Mouse (Mus musculus) midbrain, embryonic 15.5 days (tissue): ENCODE data around the gene Bcl10. TPM values are rescaled to one million over a fixed set of nuclear protein-coding genes. Genes with fewer than 3 reads are reported as not detected.
"Not testable (repeated sequence)": the region's sequence is repeated elsewhere in the genome, so short reads cannot be mapped to it uniquely, and the experiment has no call there.

Experiments used
- ATAC-seq: fragments of 200-750 bp; cut with Nextera tagmentation; replicated peaks from 2 replicates; pipeline ENCODE4 v1.8.0; 2017; ENCODE audit warnings: moderate TSS enrichment
- H3K27ac ChIP-seq: fragments of 300-500 bp; sonication (generic); 2 replicates; pipeline ENCODE4 v1.5.1; 2015; ENCODE audit warnings: mild to moderate bottlenecking, inconsistent platforms
- H3K27me3 ChIP-seq: fragments of 300-500 bp; sonication (generic); replicated peaks from 2 replicates; pipeline ENCODE4 v1.6.1; 2015; ENCODE audit warnings: inconsistent platforms
- H3K36me3 ChIP-seq: fragments of 300-500 bp; sonication (generic); replicated peaks from 2 replicates; pipeline ENCODE4 v1.6.1; 2015; ENCODE audit warnings: inconsistent platforms
- H3K4me1 ChIP-seq: fragments of 300-500 bp; sonication (generic); 2 replicates; pipeline ENCODE4 v1.6.1; 2015; ENCODE audit warnings: inconsistent platforms
- H3K4me2 ChIP-seq: fragments of 300-500 bp; sonication (generic); 2 replicates; pipeline ENCODE4 v1.6.1; 2015; ENCODE audit warnings: inconsistent platforms, mild to moderate bottlenecking, moderate library complexity
- H3K4me3 ChIP-seq: fragments of 300-500 bp; sonication (generic); 2 replicates; pipeline ENCODE4 v1.5.1; 2015; ENCODE audit warnings: mild to moderate bottlenecking, inconsistent platforms
- H3K9ac ChIP-seq: fragments of 300-500 bp; sonication (generic); 2 replicates; pipeline ENCODE4 v1.6.1; 2015; ENCODE audit warnings: mild to moderate bottlenecking, inconsistent platforms
- H3K9me3 ChIP-seq: fragments of 300-500 bp; sonication (generic); 2 replicates; pipeline ENCODE4 v1.6.1; 2016; ENCODE audit warnings: inconsistent platforms
- WGBS: fragments of 180-500 bp; shearing (Covaris S2); methylation state at CpG from one replicate; pipeline ENCODE4 v1.1.7; 2015; ENCODE audit warnings: mixed read lengths; 5-methylcytosine and 5-hydroxymethylcytosine counted together
- polyA plus RNA-seq: library from polyadenylated mRNA; unstranded; fragments of >200 nt; fragmentation: Nextera tagmentation; extraction: Ambion mirVana; gene quantifications from 2 replicates; pipeline ENCODE4 v1.2.1, GENCODE M21; 2015

Bcl10 gene
- polyA plus RNA-seq, 1 experiment from 2014 or later, result 32.4 TPM

DNA sequence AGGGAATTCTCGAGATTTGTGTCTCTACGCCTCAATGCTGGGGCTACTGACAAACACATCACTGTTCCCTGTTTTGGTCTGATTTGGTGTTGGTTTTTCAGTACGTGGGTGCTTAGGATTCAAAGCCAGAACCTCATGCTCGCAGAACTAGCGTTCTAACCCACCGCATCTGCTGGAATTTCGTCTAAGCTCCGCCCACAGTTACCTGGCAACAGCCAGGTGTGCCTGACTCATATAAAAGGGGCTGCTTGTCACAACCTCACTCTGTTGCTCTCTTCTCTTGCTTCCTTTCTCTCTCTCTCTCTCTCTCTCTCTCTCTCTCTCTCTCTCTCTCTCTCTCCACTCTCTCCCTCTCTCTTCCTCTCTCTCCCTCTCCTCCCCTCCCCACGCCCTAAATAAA is 39.8 kb downstream of the Bcl10 start:
- WGBS, result 14% methylated on average over 9 of the region's 9 CpGs
- H3K9ac ChIP-seq, result no peak overlapping the region
- peaks cover 19% of the 10 kb centered on the region for H3K4me1 ChIP-seq
- no peak overlapping the region for H3K4me3 ChIP-seq
- H3K27me3 ChIP-seq, result no peaks in the 10 kb centered on the region; the same call in none of the 2 replicates
- no peak for ATAC-seq
- H3K27ac ChIP-seq, result no peak overlapping the region
- no peak overlapping the region for H3K4me2 ChIP-seq
- H3K36me3 ChIP-seq, result no peaks in the 10 kb centered on the region
- no peaks in the 10 kb centered on the region for H3K9me3 ChIP-seq

DNA sequence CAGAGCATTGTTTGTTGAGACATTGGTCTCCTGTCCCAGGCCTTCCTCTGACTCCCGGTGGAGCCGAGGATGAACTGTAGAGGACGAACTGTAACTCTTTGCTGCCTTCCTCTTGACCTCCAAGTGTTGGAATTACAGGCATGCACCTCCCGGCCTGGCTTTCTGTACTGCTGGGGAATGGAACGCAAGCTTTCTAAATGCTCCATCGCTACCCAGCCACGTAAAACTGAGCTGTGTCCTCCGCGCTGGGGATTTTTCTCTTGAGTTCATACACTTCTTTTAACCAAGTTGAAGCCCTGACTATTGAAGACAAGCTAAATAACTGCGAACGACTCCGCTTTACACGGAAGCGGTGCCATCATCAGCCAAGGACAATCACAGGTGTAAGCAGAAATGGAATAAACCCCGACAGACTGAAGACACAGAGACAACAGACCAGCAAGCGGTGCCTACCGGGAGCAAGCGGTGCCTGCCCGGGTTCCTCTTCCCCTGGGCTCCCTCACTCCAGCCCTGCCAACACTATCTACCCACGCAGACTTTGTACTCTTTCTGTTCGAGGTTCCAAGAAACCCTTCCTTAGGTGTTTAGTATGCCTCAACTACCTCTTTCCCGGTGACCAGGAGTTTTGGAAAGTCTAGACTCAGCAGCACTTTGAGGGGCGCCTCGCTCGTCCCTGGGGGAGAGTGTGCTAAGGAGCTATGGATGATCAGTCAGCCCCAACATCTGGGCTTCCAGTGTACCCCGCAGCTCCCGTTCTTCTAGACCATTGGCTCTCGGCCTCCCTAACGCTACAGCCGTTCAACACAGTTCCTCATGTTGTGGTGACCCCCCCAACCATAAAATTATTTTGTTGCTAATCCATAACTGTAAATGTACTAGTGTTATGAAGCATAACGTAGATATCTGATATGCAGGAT is 40.8 kb downstream of the Bcl10 start:
- H3K36me3 ChIP-seq, result no peaks in the 10 kb centered on the region
- H3K27me3 ChIP-seq, result no peaks in the 10 kb centered on the region; the same call in none of the 2 replicates
- H3K9me3 ChIP-seq, result no peaks in the 10 kb centered on the region
- peak overlapping the region; percentile 40 for H3K4me2 ChIP-seq
- no peak for ATAC-seq
- H3K4me1 ChIP-seq, result peaks cover 19% of the 10 kb centered on the region
- no peak overlapping the region for H3K27ac ChIP-seq
- peak overlapping the region; percentile 10; the same call in 1 of the 2 replicates for H3K4me3 ChIP-seq
- no peak overlapping the region for H3K9ac ChIP-seq
- WGBS, result 16% methylated on average over 31 of the region's 31 CpGs

DNA sequence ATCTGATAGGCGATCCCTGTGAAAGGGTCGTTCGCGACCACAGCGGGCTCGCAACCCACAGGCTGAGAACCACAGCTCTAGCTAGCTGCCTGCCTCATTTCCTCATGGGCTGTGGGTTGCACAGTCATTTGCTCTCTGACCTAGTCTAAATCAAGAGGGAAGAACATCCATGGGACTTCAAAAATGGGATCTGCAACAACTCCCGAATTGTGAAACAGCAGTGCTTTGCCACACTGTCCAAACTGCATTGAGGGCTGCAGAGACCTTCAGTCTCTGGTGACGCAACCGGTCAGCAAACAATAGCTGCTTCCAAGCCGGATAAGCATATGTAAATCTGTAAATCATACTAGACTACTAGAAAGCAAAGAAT is 41.4 kb downstream of the Bcl10 start:
- H3K4me1 ChIP-seq, result peaks cover 19% of the 10 kb centered on the region
- WGBS, result 16% methylated on average over 10 of the region's 10 CpGs
- 0 out of 2 replicates have a peak overlapping the region, but pooled peaks have one; percentile 10 for H3K4me3 ChIP-seq
- no peaks in the 10 kb centered on the region; the same call in none of the 2 replicates for H3K27me3 ChIP-seq
- no peak overlapping the region for H3K27ac ChIP-seq
- H3K9me3 ChIP-seq, result no peaks in the 10 kb centered on the region
- H3K9ac ChIP-seq, result no peak overlapping the region
- peak; percentile 71 for ATAC-seq
- no peaks in the 10 kb centered on the region for H3K36me3 ChIP-seq
- H3K4me2 ChIP-seq, result peak overlapping the region; percentile 40

- peak overlapping the region; percentile 40 for H3K4me2 ChIP-seq
- ATAC-seq, result peak; percentile 83
- no peaks in the 10 kb centered on the region; the same call in none of the 2 replicates for H3K27me3 ChIP-seq
- 7% methylated on average over 10 of the region's 10 CpGs for WGBS
- H3K9ac ChIP-seq, result no peak overlapping the region
- no peak overlapping the region for H3K27ac ChIP-seq
- no peak overlapping the region for H3K4me3 ChIP-seq
- no peaks in the 10 kb centered on the region for H3K36me3 ChIP-seq
- peaks cover 19% of the 10 kb centered on the region for H3K4me1 ChIP-seq
- no peaks in the 10 kb centered on the region for H3K9me3 ChIP-seq
Measured at GRCm38 (mm10) chr3:145964473-145964872, 41.9 kb downstream of the Bcl10 start.

GRCm38 (mm10) chr3:145965583-145965982 is 43.0 kb downstream of the Bcl10 start:
- H3K36me3 ChIP-seq, ATAC-seq, H3K4me2 ChIP-seq, H3K27ac ChIP-seq, H3K9ac ChIP-seq, H3K27me3 ChIP-seq, H3K4me3 ChIP-seq, H3K9me3 ChIP-seq: not testable (repeated sequence)
- WGBS, result 87% methylated on average over 3 of the region's 3 CpGs
- H3K4me1 ChIP-seq, result peaks cover 19% of the 10 kb centered on the region

DNA sequence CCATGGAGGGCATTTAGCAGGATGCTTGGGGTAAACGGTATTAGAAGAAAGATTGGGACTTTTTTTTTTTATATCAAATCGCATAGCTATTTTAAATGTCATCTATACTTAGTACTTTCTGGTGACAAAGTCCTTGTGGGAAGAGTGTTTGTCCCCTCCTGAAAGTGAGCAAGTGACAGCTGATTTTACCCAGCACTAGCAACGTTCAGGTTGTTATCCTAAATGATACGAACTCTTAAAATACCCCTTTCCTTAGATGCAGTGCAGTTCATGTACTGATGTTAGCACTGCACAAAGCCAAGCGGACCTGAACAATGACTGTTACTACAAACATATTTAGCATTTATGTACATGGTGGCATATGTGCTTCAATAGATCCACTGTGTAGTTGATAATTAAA is 44.2 kb downstream of the Bcl10 start:
- Histone ChIP-seq H3K36me3 (no peaks in the 10 kb centered on the region), H3K4me2 (no peak overlapping the region), H3K9me3 (no peaks in the 10 kb centered on the region), H3K4me1 (peaks cover 19% of the 10 kb centered on the region), H3K27me3 (no peaks in the 10 kb centered on the region; the same call in none of the 2 replicates), H3K4me3 (no peak overlapping the region), H3K9ac (no peak overlapping the region), H3K27ac (no peak overlapping the region)
- WGBS, result 93% methylated on average over 5 of the region's 5 CpGs
- ATAC-seq, result no peak

- Histone ChIP-seq H3K4me2 (no peak overlapping the region), H3K4me1 (peaks cover 9% of the 10 kb centered on the region), H3K9ac (no peak overlapping the region), H3K9me3 (no peaks in the 10 kb centered on the region), H3K27me3 (no peaks in the 10 kb centered on the region; the same call in 1 of the 2 replicates), H3K4me3 (no peak overlapping the region), H3K36me3 (no peaks in the 10 kb centered on the region), H3K27ac (no peak overlapping the region)
- ATAC-seq, result no peak
- WGBS, result 48% methylated on average over 14 of the region's 14 CpGs
Measured at GRCm38 (mm10) chr3:145969031-145969501, 46.5 kb downstream of the Bcl10 start.

GRCm38 (mm10) chr3:145971501-145971900 is 48.9 kb downstream of the Bcl10 start:
- ATAC-seq, result no peak
- WGBS, result 32% methylated on average over 10 of the region's 10 CpGs

DNA sequence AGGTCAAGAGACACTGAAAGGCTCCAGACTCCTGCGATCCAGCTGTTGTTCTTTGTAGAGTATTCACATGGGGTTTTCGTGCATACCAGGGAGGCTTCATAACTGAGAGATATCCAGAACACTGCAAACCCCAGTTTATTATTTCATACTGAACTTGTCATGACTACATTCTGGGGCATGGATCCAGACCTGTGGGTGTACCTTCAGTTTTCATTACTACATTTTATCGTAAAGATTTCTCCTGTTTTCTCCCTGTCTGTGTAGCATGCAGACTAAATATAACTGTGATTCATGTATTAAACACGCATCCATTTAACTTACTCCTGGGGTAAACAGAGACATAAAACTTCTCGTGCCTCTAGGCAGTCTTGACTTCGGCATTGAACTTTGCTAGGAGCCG is 52.4 kb downstream of the Bcl10 start:
- no peaks in the 10 kb centered on the region for H3K9me3 ChIP-seq
- no peak overlapping the region for H3K4me2 ChIP-seq
- H3K9ac ChIP-seq, result no peak overlapping the region
- 89% methylated on average over 7 of the region's 7 CpGs for WGBS
- H3K27ac ChIP-seq, result no peak overlapping the region
- H3K36me3 ChIP-seq, result no peaks in the 10 kb centered on the region
- no peak overlapping the region for H3K4me3 ChIP-seq
- H3K4me1 ChIP-seq, result no peaks in the 10 kb centered on the region
- H3K27me3 ChIP-seq, result no peaks in the 10 kb centered on the region
- ATAC-seq, result no peak

More at GRCm38 (mm10) chr3:145971501-145971900, 48.9 kb downstream of the Bcl10 start:
- H3K27me3 ChIP-seq, result no peaks in the 10 kb centered on the region
- no peaks in the 10 kb centered on the region for H3K4me1 ChIP-seq
- H3K9me3 ChIP-seq, result no peaks in the 10 kb centered on the region
- no peak overlapping the region for H3K4me2 ChIP-seq
- no peak overlapping the region for H3K27ac ChIP-seq
- no peak overlapping the region for H3K9ac ChIP-seq
- H3K4me3 ChIP-seq, result no peak overlapping the region
- H3K36me3 ChIP-seq, result no peaks in the 10 kb centered on the region

Other genes with a start within 250 kb of the Bcl10 start
- 135 and 137 TPM in 2 replicates for gene Ddah1, start 164.1 kb upstream of the Bcl10 start, polyA plus RNA-seq
- 78.6 and 85.6 TPM in 2 replicates for gene 2410004B18Rik, start 15.2 kb downstream of the Bcl10 start, polyA plus RNA-seq
- gene Syde2, start 65.1 kb downstream of the Bcl10 start, polyA plus RNA-seq, result 0.34 and 0.74 TPM in 2 replicates
- gene Wdr63, start 185.3 kb downstream of the Bcl10 start, polyA plus RNA-seq, result 1.3 and 1.6 TPM in 2 replicates
- 0.20 and 0.44 TPM in 2 replicates for gene Mcoln3, start 194.6 kb downstream of the Bcl10 start, polyA plus RNA-seq
- 0.13 and 0.18 TPM in 2 replicates for gene Mcoln2, start 227.0 kb downstream of the Bcl10 start, polyA plus RNA-seq